Mouse (Mus musculus) embryo, embryonic 9.5 days (tissue): ENCODE results near the gene Cela2a.

Source experiments
- DNase-seq: peaks from one replicate; pipeline ENCODE4 v3.0.0-alpha.2; 2017; ENCODE audit errors: extremely low spot score

The Cela2a gene

GRCm38 (mm10) chr4:141858501-141858900, 32.5 kb upstream of the Cela2a start:
- no peak for DNase-seq

- peak; percentile 82 for DNase-seq
Measured at GRCm38 (mm10) chr4:141857422-141857930, 31.5 kb upstream of the Cela2a start.

- peak; percentile 22 for DNase-seq
Measured at GRCm38 (mm10) chr4:141853437-141853836, 27.5 kb upstream of the Cela2a start.

- no peak for DNase-seq
Measured at GRCm38 (mm10) chr4:141845999-141846398, 20.0 kb upstream of the Cela2a start, which contains the start of gene Ctrc. TSS of gene Ctrc (minus strand) at chr4:141846359.

- no peak for DNase-seq
Measured at GRCm38 (mm10) chr4:141834536-141835095, 8.7 kb upstream of the Cela2a start.

GRCm38 (mm10) chr4:141833911-141834310, 8.0 kb upstream of the Cela2a start:
- no peak for DNase-seq

- DNase-seq, result no peak
Measured at GRCm38 (mm10) chr4:141831361-141831760, 5.4 kb upstream of the Cela2a start.

GRCm38 (mm10) chr4:141830381-141830780, 4.4 kb upstream of the Cela2a start:
- no peak for DNase-seq

- DNase-seq, result no peak
Measured at GRCm38 (mm10) chr4:141828177-141828576, 2.2 kb upstream of the Cela2a start.

- no peak for DNase-seq
Measured at GRCm38 (mm10) chr4:141827401-141827800, 1.4 kb upstream of the Cela2a start.

- peak; percentile 17 for DNase-seq
Measured at GRCm38 (mm10) chr4:141822979-141823378, 3.0 kb downstream of the Cela2a start.

- DNase-seq, result no peak
Measured at GRCm38 (mm10) chr4:141822089-141822488, 3.9 kb downstream of the Cela2a start.

GRCm38 (mm10) chr4:141821178-141821577, 4.8 kb downstream of the Cela2a start:
- no peak for DNase-seq

GRCm38 (mm10) chr4:141819316-141819715, 6.6 kb downstream of the Cela2a start:
- no peak for DNase-seq

- no peak for DNase-seq
Measured at GRCm38 (mm10) chr4:141818861-141819260, 7.1 kb downstream of the Cela2a start.

GRCm38 (mm10) chr4:141817706-141818105, 8.3 kb downstream of the Cela2a start:
- DNase-seq, result no peak

GRCm38 (mm10) chr4:141816776-141817655, 8.9 kb downstream of the Cela2a start:
- DNase-seq, result no peak

- DNase-seq, result no peak
Measured at GRCm38 (mm10) chr4:141816267-141816666, 9.7 kb downstream of the Cela2a start.

- DNase-seq, result no peak
Measured at GRCm38 (mm10) chr4:141811375-141811774, 14.6 kb downstream of the Cela2a start.

GRCm38 (mm10) chr4:141810975-141811374, 15.0 kb downstream of the Cela2a start:
- no peak for DNase-seq

GRCm38 (mm10) chr4:141809850-141810464, 16.0 kb downstream of the Cela2a start:
- DNase-seq, result peak; percentile 38

- DNase-seq, result no peak
Measured at GRCm38 (mm10) chr4:141805886-141806285, 20.1 kb downstream of the Cela2a start.
